Mouse (Mus musculus) myocyte (in vitro differentiated cells): ENCODE results near the gene Fggy. TPM values are rescaled to one million over a fixed set of nuclear protein-coding genes. Genes with fewer than 3 reads are reported as not detected.

Source experiments
- H3K27me3 ChIP-seq: one replicate; pipeline ENCODE4 v1.6.1; 2011; ENCODE audit not compliant: control insufficient read depth, insufficient read depth, insufficient read length
- H3K36me3 ChIP-seq: one replicate; pipeline ENCODE4 v1.6.1; 2011; ENCODE audit not compliant: control insufficient read depth, insufficient read depth
- H3K4me2 ChIP-seq: one replicate; pipeline ENCODE4 v1.6.1; 2011; ENCODE audit warnings: low read depth, control low read depth
- H3K4me3 ChIP-seq: one replicate; pipeline ENCODE4 v1.5.1; 2011; ENCODE audit warnings: mild to moderate bottlenecking, control low read depth, moderate library complexity
- H3K79me2 ChIP-seq: one replicate; pipeline ENCODE4 v1.6.1; 2011; ENCODE audit not compliant: control insufficient read depth, insufficient read depth
- H3ac ChIP-seq: one replicate; pipeline ENCODE4 v1.6.1; 2011; ENCODE audit not compliant: control insufficient read depth, insufficient read length
- CEBPB ChIP-seq: IDR thresholded peaks from 2 replicates; pipeline ENCODE4 v1.6.1; 2011; ENCODE audit warnings: mild to moderate bottlenecking, moderate library complexity; ENCODE audit not compliant: poor library complexity, insufficient read depth, severe bottlenecking
- E2F4 ChIP-seq: IDR thresholded peaks from one replicate; pipeline ENCODE4 v1.6.1; 2011; ENCODE audit warnings: mild to moderate bottlenecking, control low read depth, moderate library complexity; ENCODE audit not compliant: insufficient read depth
- MAX ChIP-seq: IDR thresholded peaks from one replicate; pipeline ENCODE4 v1.6.1; 2011; ENCODE audit warnings: low read depth, mild to moderate bottlenecking, control low read depth
- MYOD1 ChIP-seq, 3 experiments: IDR thresholded peaks; one replicate each; pipeline ENCODE4 v1.6.1; 2011; ENCODE audit warnings: control low read depth in 2 of 3, low read depth in 2 of 3, mild to moderate bottlenecking in 2 of 3, moderate library complexity in 1 of 3; ENCODE audit not compliant: insufficient read length in 2 of 3, control insufficient read depth in 1 of 3
- MYOG ChIP-seq, 3 experiments: IDR thresholded peaks; one replicate each; pipeline ENCODE4 v1.6.1; 2011; ENCODE audit warnings: control low read depth in 2 of 3, low read depth in 2 of 3, mild to moderate bottlenecking in 2 of 3; ENCODE audit not compliant: insufficient read length in 2 of 3, control insufficient read depth in 1 of 3, insufficient read depth in 1 of 3
- POLR2A ChIP-seq: IDR thresholded peaks from one replicate; pipeline ENCODE4 v1.6.1; 2011; ENCODE audit warnings: low read depth, mild to moderate bottlenecking, control low read depth, moderate library complexity; ENCODE audit not compliant: insufficient read length
- POLR2AphosphoS2 ChIP-seq: IDR thresholded peaks from one replicate; pipeline ENCODE4 v1.6.1; 2011; ENCODE audit warnings: low read depth, control low read depth; ENCODE audit not compliant: insufficient read length
- REST ChIP-seq: IDR thresholded peaks from one replicate; pipeline ENCODE4 v1.6.1; 2011; ENCODE audit warnings: mild to moderate bottlenecking, control low read depth, moderate library complexity; ENCODE audit not compliant: insufficient read depth, insufficient read length
- SRF ChIP-seq: IDR thresholded peaks from one replicate; pipeline ENCODE4 v1.6.1; 2011; ENCODE audit warnings: low read depth; ENCODE audit not compliant: control insufficient read depth, insufficient read length
- TCF12 ChIP-seq: IDR thresholded peaks from one replicate; pipeline ENCODE4 v1.6.1; 2011; ENCODE audit warnings: mild to moderate bottlenecking, control low read depth; ENCODE audit not compliant: poor library complexity, insufficient read depth, severe bottlenecking
- TCF3 ChIP-seq: IDR thresholded peaks from one replicate; pipeline ENCODE4 v1.6.1; 2011; ENCODE audit warnings: low read depth, control low read depth; ENCODE audit not compliant: insufficient read length
- USF1 ChIP-seq: IDR thresholded peaks from one replicate; pipeline ENCODE4 v1.6.1; 2011; ENCODE audit warnings: low read depth, mild to moderate bottlenecking, control low read depth, moderate library complexity
- polyA plus RNA-seq: library from polyadenylated mRNA; unstranded; fragments of >200 nt; fragmentation: generic; extraction: Trizol; gene quantifications from one replicate; pipeline ENCODE4 v1.2.1, GENCODE M21; 2012; ENCODE audit warnings: missing spikeins

The Fggy gene
- polyA plus RNA-seq, 1 experiment, result 12.7 TPM

GRCm38 (mm10) chr4:95794651-95795050 is 237.3 kb downstream of the Fggy start:
- H3ac ChIP-seq, result no peak overlapping the region
- H3K4me2 ChIP-seq, result no peak overlapping the region
- TF ChIP-seq POLR2A (no peak), MYOD1 (IDR thresholded peaks at IDR 0.05; ENCODE audit: control insufficient read depth in 1 of 3, insufficient read length in 2 of 3, low read depth in 2 of 3) (no peak), POLR2AphosphoS2 (no peak), REST (no peak), SRF (no peak), USF1 (no peak), MAX (no peak), TCF3 (no peak), MYOG (IDR thresholded peaks at IDR 0.05; ENCODE audit: control insufficient read depth in 1 of 3, insufficient read depth in 1 of 3, insufficient read length in 2 of 3, low read depth in 2 of 3) (no peak), TCF12 (no peak), CEBPB (no peak), E2F4 (no peak)
- no peaks in the 10 kb centered on the region for H3K27me3 ChIP-seq
- H3K36me3 ChIP-seq, result no peaks in the 10 kb centered on the region
- H3K4me3 ChIP-seq, result no peak overlapping the region
- no peaks in the 10 kb centered on the region for H3K79me2 ChIP-seq

GRCm38 (mm10) chr4:95795283-95795682 is 238.0 kb downstream of the Fggy start:
- TF ChIP-seq TCF3 (no peak), CEBPB (peak; percentile 33; the same call in 1 of the 2 replicates), E2F4 (no peak), MYOG (IDR thresholded peaks at IDR 0.05; ENCODE audit: control insufficient read depth in 1 of 3, insufficient read depth in 1 of 3, insufficient read length in 2 of 3, low read depth in 2 of 3) (peak in 1 of 3 experiments; percentile 7), SRF (no peak), MYOD1 (IDR thresholded peaks at IDR 0.05; ENCODE audit: control insufficient read depth in 1 of 3, insufficient read length in 2 of 3, low read depth in 2 of 3) (peak in 2 of 3 experiments; percentile 34 to 35), POLR2A (no peak), MAX (no peak), USF1 (peak; percentile 89)
- peak overlapping the region; percentile 16 for H3K4me2 ChIP-seq
- no peak overlapping the region for H3K4me3 ChIP-seq
- H3K79me2 ChIP-seq, result no peaks in the 10 kb centered on the region
- H3K36me3 ChIP-seq, result no peaks in the 10 kb centered on the region
- no peak overlapping the region for H3ac ChIP-seq
- no peaks in the 10 kb centered on the region for H3K27me3 ChIP-seq

GRCm38 (mm10) chr4:95819650-95820049 is 262.3 kb downstream of the Fggy start:
- H3K36me3 ChIP-seq, result no peaks in the 10 kb centered on the region
- no peak overlapping the region for H3ac ChIP-seq
- H3K4me2 ChIP-seq, result no peak overlapping the region
- no peaks in the 10 kb centered on the region for H3K79me2 ChIP-seq
- H3K4me3 ChIP-seq, result no peak overlapping the region
- TF ChIP-seq CEBPB, result no peak
- TF ChIP-seq MYOG (IDR thresholded peaks at IDR 0.05; ENCODE audit: control insufficient read depth in 1 of 3, insufficient read depth in 1 of 3, insufficient read length in 2 of 3, low read depth in 2 of 3), result no peak
- no peak for TF ChIP-seq E2F4
- no peak for TF ChIP-seq REST
- no peaks in the 10 kb centered on the region for H3K27me3 ChIP-seq

- no peak overlapping the region for H3K4me2 ChIP-seq
- no peak overlapping the region for H3K4me3 ChIP-seq
- H3K79me2 ChIP-seq, result no peaks in the 10 kb centered on the region
- H3K27me3 ChIP-seq, result no peaks in the 10 kb centered on the region
- TF ChIP-seq CEBPB (no peak), SRF (no peak), MYOD1 (IDR thresholded peaks at IDR 0.05; ENCODE audit: control insufficient read depth in 1 of 3, insufficient read length in 2 of 3, low read depth in 2 of 3) (no peak), E2F4 (no peak), POLR2A (no peak)
- H3K36me3 ChIP-seq, result no peaks in the 10 kb centered on the region
- H3ac ChIP-seq, result no peak overlapping the region
These were observed 264.7 kb downstream of the Fggy start for GRCm38 (mm10) chr4:95821906-95822579.

- no peaks in the 10 kb centered on the region for H3K27me3 ChIP-seq
- no peak for TF ChIP-seq TCF12
- TF ChIP-seq E2F4, result no peak
- no peak for TF ChIP-seq MAX
These were observed 270.9 kb downstream of the Fggy start for GRCm38 (mm10) chr4:95828164-95828563.

More at GRCm38 (mm10) chr4:95828164-95828563, 270.9 kb downstream of the Fggy start:
- no peak overlapping the region for H3ac ChIP-seq
- no peak overlapping the region for H3K4me2 ChIP-seq
- H3K36me3 ChIP-seq, result no peaks in the 10 kb centered on the region
- no peaks in the 10 kb centered on the region for H3K79me2 ChIP-seq
- no peak overlapping the region for H3K4me3 ChIP-seq
